Mouse (Mus musculus) telencephalon, adult 2 months (tissue): ENCODE data around the gene S100a7a.

ENCODE experiments used
- DNase-seq: peaks from one replicate; pipeline ENCODE4 v3.0.0-alpha.2; 2011; ENCODE audit warnings: low read depth, low spot score

S100a7a gene

GRCm38 (mm10) chr3:90653717-90654116, at the start of gene S100a7a:
S100a7a (plus strand) TSS chr3:90654017.
- no peak for DNase-seq

GRCm38 (mm10) chr3:90604416-90604815, 49.4 kb upstream of the S100a7a start:
- DNase-seq, result no peak

GRCm38 (mm10) chr3:90605049-90605448, 48.8 kb upstream of the S100a7a start:
- no peak for DNase-seq

- DNase-seq, result no peak
Measured at GRCm38 (mm10) chr3:90605736-90606135, 48.1 kb upstream of the S100a7a start.

- no peak for DNase-seq
Measured at GRCm38 (mm10) chr3:90606185-90606584, 47.6 kb upstream of the S100a7a start.

GRCm38 (mm10) chr3:90607361-90607760, 46.5 kb upstream of the S100a7a start:
- no peak for DNase-seq

GRCm38 (mm10) chr3:90608223-90608622, 45.6 kb upstream of the S100a7a start, which contains the start of gene S100a5:
S100a5 (plus strand) TSS chr3:90608523.
- DNase-seq, result no peak

GRCm38 (mm10) chr3:90609102-90609501, 44.7 kb upstream of the S100a7a start:
- no peak for DNase-seq

- DNase-seq, result no peak
Measured at GRCm38 (mm10) chr3:90611494-90611893, 42.3 kb upstream of the S100a7a start.

- DNase-seq, result no peak
Measured at GRCm38 (mm10) chr3:90612061-90612460, 41.8 kb upstream of the S100a7a start.

GRCm38 (mm10) chr3:90612728-90613291, 41.0 kb upstream of the S100a7a start, which contains the start of gene S100a6:
S100a6 (plus strand) TSS chr3:90612882.
- no peak for DNase-seq

GRCm38 (mm10) chr3:90613461-90614147, 40.2 kb upstream of the S100a7a start:
- DNase-seq, result no peak

- DNase-seq, result no peak
Measured at GRCm38 (mm10) chr3:90614148-90614530, 39.7 kb upstream of the S100a7a start.

GRCm38 (mm10) chr3:90614611-90615251, 39.1 kb upstream of the S100a7a start:
- DNase-seq, result no peak

GRCm38 (mm10) chr3:90615415-90615814, 38.4 kb upstream of the S100a7a start:
- DNase-seq, result no peak

GRCm38 (mm10) chr3:90615911-90616310, 37.9 kb upstream of the S100a7a start:
- no peak for DNase-seq

- no peak for DNase-seq
Measured at GRCm38 (mm10) chr3:90617586-90617985, 36.2 kb upstream of the S100a7a start.

- DNase-seq, result no peak
Measured at GRCm38 (mm10) chr3:90621552-90621951, 32.3 kb upstream of the S100a7a start.

- DNase-seq, result no peak
Measured at GRCm38 (mm10) chr3:90623435-90624071, 30.3 kb upstream of the S100a7a start.

GRCm38 (mm10) chr3:90625496-90625895, 28.3 kb upstream of the S100a7a start:
- DNase-seq, result no peak

GRCm38 (mm10) chr3:90626266-90627021, 27.4 kb upstream of the S100a7a start:
- no peak for DNase-seq

GRCm38 (mm10) chr3:90627366-90627765, 26.5 kb upstream of the S100a7a start:
- no peak for DNase-seq
